Mouse (Mus musculus): ENCODE measurements at regions not wholly inside any gene's neighbourhood (a gene's known extent, or its start where the extent isn't known, plus 50 kb on each side); places are given as distances from the start of the nearest gene placed in this dataset.
"Not testable (repeated sequence)": the region's sequence is repeated elsewhere in the genome, so short reads cannot be mapped to it uniquely, and the experiment has no call there.

GRCm38 (mm10) chr1:177501288-177501687 lies 59.1 kb downstream of the Zbtb18 start:
- Histone ChIP-seq H3K4me3 (no peak overlapping the region), H3K4me1 (no peaks in the 10 kb centered on the region), H3K36me3 (no peaks in the 10 kb centered on the region), H3K9me3 (no peaks in the 10 kb centered on the region), H3K27ac (no peak overlapping the region), H3K27me3 (ENCODE audit: insufficient read depth, poor library complexity, severe bottlenecking) (no peaks in the 10 kb centered on the region)
- no peak for DNase-seq (ENCODE audit: low spot score)
- WGBS, result 78% methylated on average over 7 of the region's 7 CpGs

GRCm38 (mm10) chr1:177503946-177504345 lies 61.8 kb downstream of the Zbtb18 start:
- 71% methylated on average over 1 of the region's 1 CpGs for WGBS
- no peak overlapping the region for H3K4me3 ChIP-seq
- no peaks in the 10 kb centered on the region for H3K9me3 ChIP-seq
- no peaks in the 10 kb centered on the region for H3K36me3 ChIP-seq
- DNase-seq (ENCODE audit: low spot score), result no peak
- no peaks in the 10 kb centered on the region for H3K4me1 ChIP-seq
- H3K27me3 ChIP-seq (ENCODE audit: insufficient read depth, poor library complexity, severe bottlenecking), result no peaks in the 10 kb centered on the region
- H3K27ac ChIP-seq, result no peak overlapping the region

DNA sequence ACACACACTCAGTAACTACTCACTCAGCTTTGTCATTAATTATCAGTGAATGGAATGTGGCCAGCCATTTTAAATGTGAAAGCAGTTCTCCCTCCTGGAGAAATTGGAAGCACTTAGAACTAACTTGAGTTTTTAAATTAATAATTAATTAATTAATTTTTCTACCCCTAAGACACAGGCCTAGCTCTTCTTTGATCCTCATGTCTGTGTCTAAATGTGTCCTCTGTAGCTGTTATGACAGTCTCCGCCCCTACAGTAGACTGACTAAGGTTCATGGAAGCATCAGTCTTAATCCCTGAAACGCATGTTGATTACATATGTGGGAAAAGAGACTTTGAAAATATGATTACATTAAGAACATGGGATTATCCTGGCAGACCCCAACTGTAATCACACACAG lies 62.6 kb downstream of the Zbtb18 start:
- no peak overlapping the region for H3K4me3 ChIP-seq
- no peaks in the 10 kb centered on the region for H3K27me3 ChIP-seq (ENCODE audit: insufficient read depth, poor library complexity, severe bottlenecking)
- no peaks in the 10 kb centered on the region for H3K9me3 ChIP-seq
- no peak for DNase-seq (ENCODE audit: low spot score)
- no peaks in the 10 kb centered on the region for H3K36me3 ChIP-seq
- no peaks in the 10 kb centered on the region for H3K4me1 ChIP-seq
- 88% methylated on average over 2 of the region's 2 CpGs for WGBS
- no peak overlapping the region for H3K27ac ChIP-seq

GRCm38 (mm10) chr1:177507398-177507797 lies 65.2 kb downstream of the Zbtb18 start:
- not testable (repeated sequence) for H3K27ac ChIP-seq; DNase-seq (ENCODE audit: low spot score); H3K4me3 ChIP-seq; H3K4me1 ChIP-seq; H3K27me3 ChIP-seq (ENCODE audit: insufficient read depth, poor library complexity, severe bottlenecking); H3K9me3 ChIP-seq; H3K36me3 ChIP-seq
- 84% methylated on average over 4 of the region's 4 CpGs for WGBS

DNA sequence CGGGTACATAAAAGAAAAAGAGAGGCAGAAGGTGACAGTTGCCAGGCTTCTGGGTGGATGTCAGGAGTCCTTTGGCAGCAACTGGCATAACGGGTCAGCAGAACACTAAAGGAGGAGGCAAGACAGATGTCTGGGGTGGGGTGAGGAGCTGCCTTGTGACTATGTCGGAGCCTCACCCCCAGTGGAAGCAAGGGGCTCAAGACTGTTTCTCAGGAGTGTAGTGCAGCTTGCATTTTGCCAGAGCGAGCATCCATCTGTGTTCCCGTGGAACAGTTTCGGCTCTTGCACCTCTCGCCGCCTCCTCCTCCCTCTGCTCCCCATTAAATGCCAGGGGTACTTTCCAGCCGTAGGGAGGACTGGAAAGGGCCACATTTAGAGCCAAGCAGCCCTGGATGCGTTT lies 67.6 kb downstream of the Zbtb18 start:
- no peaks in the 10 kb centered on the region for H3K27me3 ChIP-seq (ENCODE audit: insufficient read depth, poor library complexity, severe bottlenecking)
- no peak for DNase-seq (ENCODE audit: low spot score)
- no peaks in the 10 kb centered on the region for H3K36me3 ChIP-seq
- H3K4me1 ChIP-seq, result no peaks in the 10 kb centered on the region
- no peak overlapping the region for H3K4me3 ChIP-seq
- H3K27ac ChIP-seq, result no peak overlapping the region
- no peaks in the 10 kb centered on the region for H3K9me3 ChIP-seq
- 77% methylated on average over 10 of the region's 10 CpGs for WGBS

DNA sequence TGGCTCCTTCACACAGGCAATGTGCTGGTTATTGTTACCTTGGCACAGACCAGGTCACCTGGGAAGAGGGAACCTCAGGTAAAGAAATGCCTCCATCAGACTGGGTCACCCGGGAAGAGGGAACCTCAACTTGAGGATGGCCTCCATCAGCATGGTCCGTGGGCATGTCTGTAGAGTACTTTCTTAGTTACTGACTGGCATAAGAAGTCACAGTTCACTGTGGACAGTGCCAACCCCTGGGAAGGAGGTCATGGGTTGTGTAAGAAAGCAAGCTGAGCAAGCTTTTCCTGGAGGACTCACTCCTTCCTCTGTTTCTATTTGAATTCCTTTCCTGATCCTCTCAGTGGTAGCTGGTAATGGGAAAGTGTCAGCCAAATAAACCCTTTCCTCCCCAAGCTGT lies 70.0 kb downstream of the Zbtb18 start:
- no peak for DNase-seq (ENCODE audit: low spot score)
- H3K27ac ChIP-seq, result no peak overlapping the region
- no peak overlapping the region for H3K4me3 ChIP-seq
- 80% methylated on average over 2 of the region's 2 CpGs for WGBS
- no peaks in the 10 kb centered on the region for H3K36me3 ChIP-seq
- no peaks in the 10 kb centered on the region for H3K4me1 ChIP-seq
- no peaks in the 10 kb centered on the region for H3K9me3 ChIP-seq
- no peaks in the 10 kb centered on the region for H3K27me3 ChIP-seq (ENCODE audit: insufficient read depth, poor library complexity, severe bottlenecking)

DNA sequence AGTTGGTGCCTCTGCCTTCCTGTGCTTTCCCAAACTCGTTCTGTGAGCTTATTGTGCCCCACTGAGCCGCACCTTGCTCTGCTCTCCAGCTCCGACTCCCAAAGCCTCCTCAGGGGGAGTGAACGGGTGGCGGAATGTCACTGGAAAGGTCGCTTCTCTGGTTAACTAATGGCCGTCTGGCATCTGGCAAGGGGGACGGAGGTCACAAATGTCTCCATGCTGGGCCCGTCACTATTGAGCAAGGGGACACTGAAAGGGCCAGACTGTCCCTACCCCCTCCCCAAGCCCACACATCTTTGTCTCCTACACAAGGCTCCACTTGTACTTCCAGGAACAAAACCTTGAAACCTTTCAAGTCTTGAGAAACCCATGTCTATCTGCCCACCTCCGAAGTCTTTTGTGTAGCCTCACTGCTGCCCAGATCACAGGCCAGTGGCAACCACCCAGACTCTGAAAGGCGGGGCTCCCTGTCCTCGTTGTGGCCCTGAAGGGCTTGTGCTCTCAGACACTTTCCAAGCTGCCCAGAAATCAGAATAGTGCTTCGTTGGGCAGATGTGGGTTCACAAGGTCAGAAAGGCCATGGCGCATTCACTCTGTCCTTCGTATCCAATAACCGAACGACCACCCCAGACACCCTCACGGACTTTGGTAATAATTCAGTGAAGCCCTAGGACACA lies 75.9 kb downstream of the Zbtb18 start:
- H3K4me3 ChIP-seq, result no peak overlapping the region
- no peak overlapping the region for H3K27ac ChIP-seq
- H3K4me1 ChIP-seq, result peaks cover 13% of the 10 kb centered on the region
- DNase-seq (ENCODE audit: low spot score), result no peak
- 39% methylated on average over 18 of the region's 18 CpGs for WGBS
- no peaks in the 10 kb centered on the region for H3K36me3 ChIP-seq
- peaks cover 7% of the 10 kb centered on the region; the same call in 1 of the 2 replicates for H3K27me3 ChIP-seq (ENCODE audit: insufficient read depth, poor library complexity, severe bottlenecking)
- H3K9me3 ChIP-seq, result no peaks in the 10 kb centered on the region

GRCm38 (mm10) chr1:177518897-177519513 lies 76.9 kb downstream of the Zbtb18 start:
- Histone ChIP-seq H3K4me3 (no peak overlapping the region), H3K4me1 (peaks cover 13% of the 10 kb centered on the region), H3K27ac (no peak overlapping the region), H3K9me3 (no peaks in the 10 kb centered on the region), H3K27me3 (ENCODE audit: insufficient read depth, poor library complexity, severe bottlenecking) (peaks cover 7% of the 10 kb centered on the region; the same call in 1 of the 2 replicates), H3K36me3 (no peaks in the 10 kb centered on the region)
- no peak for DNase-seq (ENCODE audit: low spot score)
- WGBS, result 27% methylated on average over 13 of the region's 13 CpGs

DNA sequence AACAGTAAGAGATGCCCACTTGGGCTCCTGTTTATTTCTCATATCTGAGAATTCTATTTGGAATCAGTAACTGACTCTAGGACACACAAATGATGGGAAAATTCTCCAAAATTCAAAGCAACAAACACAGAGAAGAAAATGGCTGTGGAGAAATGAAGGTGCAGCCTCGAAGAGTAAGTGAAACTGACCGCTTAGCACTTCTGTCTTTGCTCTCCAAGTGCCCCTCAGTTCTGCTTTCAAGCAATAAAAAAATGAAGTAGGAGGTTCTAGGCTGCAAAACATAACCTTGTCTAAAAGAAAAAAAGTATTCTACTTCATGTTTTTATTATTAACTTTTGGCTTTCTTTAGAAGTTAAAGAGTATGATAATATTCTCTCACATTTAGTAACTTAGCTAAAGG lies 79.0 kb downstream of the Zbtb18 start:
- Histone ChIP-seq H3K27me3 (ENCODE audit: insufficient read depth, poor library complexity, severe bottlenecking) (peaks cover 7% of the 10 kb centered on the region; the same call in 1 of the 2 replicates), H3K4me1 (peaks cover 13% of the 10 kb centered on the region), H3K27ac (no peak overlapping the region), H3K36me3 (no peaks in the 10 kb centered on the region), H3K9me3 (no peaks in the 10 kb centered on the region), H3K4me3 (no peak overlapping the region)
- 95% methylated on average over 2 of the region's 2 CpGs for WGBS
- no peak for DNase-seq (ENCODE audit: low spot score)

GRCm38 (mm10) chr1:177525141-177525540 lies 83.0 kb downstream of the Zbtb18 start:
- Histone ChIP-seq H3K9me3 (no peaks in the 10 kb centered on the region), H3K4me1 (no peaks in the 10 kb centered on the region), H3K4me3 (no peak overlapping the region), H3K36me3 (no peaks in the 10 kb centered on the region), H3K27ac (no peak overlapping the region), H3K27me3 (ENCODE audit: insufficient read depth, poor library complexity, severe bottlenecking) (no peaks in the 10 kb centered on the region)
- DNase-seq (ENCODE audit: low spot score), result no peak
- WGBS, result 86% methylated on average over 6 of the region's 6 CpGs

- Histone ChIP-seq H3K27me3 (ENCODE audit: insufficient read depth, poor library complexity, severe bottlenecking) (no peaks in the 10 kb centered on the region), H3K4me1 (no peaks in the 10 kb centered on the region), H3K27ac (no peak overlapping the region), H3K36me3 (no peaks in the 10 kb centered on the region), H3K4me3 (no peak overlapping the region), H3K9me3 (no peaks in the 10 kb centered on the region)
- 55% methylated on average over 2 of the region's 2 CpGs for WGBS
- DNase-seq (ENCODE audit: low spot score), result no peak
Observed at GRCm38 (mm10) chr1:177531791-177532190, 89.6 kb downstream of the Zbtb18 start.

DNA sequence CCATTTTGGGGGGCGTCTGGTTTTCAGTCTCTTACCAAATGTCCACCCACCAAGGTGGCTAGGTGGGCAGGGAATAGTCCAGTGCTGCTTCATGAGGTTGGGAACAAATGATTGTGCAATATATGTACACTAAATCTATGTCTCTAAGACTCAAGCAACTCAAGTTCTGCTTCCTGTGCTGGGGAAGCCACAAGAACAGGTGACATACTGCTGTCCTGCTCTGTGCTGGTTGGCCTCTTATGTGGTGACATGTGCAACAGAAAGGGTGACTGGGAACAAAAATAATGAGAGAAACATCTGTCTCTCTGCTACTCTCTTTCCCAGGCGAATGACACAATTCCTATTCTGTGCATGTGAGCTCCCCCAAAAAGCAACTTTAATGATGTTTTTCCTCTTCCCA lies 90.5 kb downstream of the Zbtb18 start:
- H3K4me3 ChIP-seq, result no peak overlapping the region
- H3K36me3 ChIP-seq, result no peaks in the 10 kb centered on the region
- 70% methylated on average over 2 of the region's 2 CpGs for WGBS
- no peaks in the 10 kb centered on the region for H3K27me3 ChIP-seq (ENCODE audit: insufficient read depth, poor library complexity, severe bottlenecking)
- H3K9me3 ChIP-seq, result no peaks in the 10 kb centered on the region
- no peak for DNase-seq (ENCODE audit: low spot score)
- no peak overlapping the region for H3K27ac ChIP-seq
- no peaks in the 10 kb centered on the region for H3K4me1 ChIP-seq

DNA sequence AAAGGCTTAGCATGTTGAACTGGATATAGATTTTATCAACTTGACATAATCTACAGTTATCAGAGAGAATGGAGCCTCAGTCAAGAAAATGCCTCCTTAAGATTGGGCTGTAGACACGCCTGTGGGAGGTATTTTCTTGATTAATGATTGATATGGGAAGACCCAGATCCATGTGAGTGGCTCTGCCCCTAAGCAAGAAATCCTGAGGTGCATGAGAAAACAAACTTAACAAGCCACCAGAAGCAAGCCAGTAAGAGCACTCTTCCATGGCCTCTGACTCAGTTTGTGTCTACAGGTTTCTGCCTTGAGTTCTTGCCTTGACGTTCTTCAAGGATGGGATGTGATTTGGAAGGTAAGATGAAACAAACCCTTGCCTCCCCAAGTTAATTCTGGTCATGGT lies 91.2 kb downstream of the Zbtb18 start:
- H3K27ac ChIP-seq, result no peak overlapping the region
- no peak overlapping the region for H3K4me3 ChIP-seq
- DNase-seq (ENCODE audit: low spot score), result no peak
- no peaks in the 10 kb centered on the region for H3K27me3 ChIP-seq (ENCODE audit: insufficient read depth, poor library complexity, severe bottlenecking)
- no peaks in the 10 kb centered on the region for H3K4me1 ChIP-seq
- H3K36me3 ChIP-seq, result no peaks in the 10 kb centered on the region
- H3K9me3 ChIP-seq, result no peaks in the 10 kb centered on the region
- WGBS, result 60% methylated on average over 2 of the region's 2 CpGs
